Mouse (Mus musculus) intestine, postnatal 0 days (tissue): ENCODE data around the gene L2hgdh. TPM values are rescaled to one million over a fixed set of nuclear protein-coding genes. Genes with fewer than 3 reads are reported as not detected.
A peak's percentile ranks its signal among the peaks of the same experiment; 100 is the strongest.

ENCODE experiments used
- ATAC-seq: fragments of 200-750 bp; cut with Nextera tagmentation; 2 replicates; pipeline ENCODE4 v1.8.0; 2017; ENCODE audit warnings: mild to moderate bottlenecking, moderate TSS enrichment, moderate library complexity
- H3K27ac ChIP-seq: fragments of 300-500 bp; sonication (generic); 2 replicates; pipeline ENCODE4 v1.5.1; 2014; ENCODE audit warnings: mild to moderate bottlenecking, low read depth, low read length, moderate library complexity
- H3K27me3 ChIP-seq: fragments of 300-500 bp; sonication (generic); replicated peaks from 2 replicates; pipeline ENCODE4 v1.6.1; 2014; ENCODE audit warnings: low read length, mixed read lengths; ENCODE audit not compliant: control insufficient read depth, insufficient read depth
- H3K36me3 ChIP-seq: fragments of 300-500 bp; sonication (generic); 2 replicates; pipeline ENCODE4 v1.6.1; 2014; ENCODE audit warnings: mild to moderate bottlenecking, moderate library complexity; ENCODE audit not compliant: control insufficient read depth, insufficient read depth
- H3K4me1 ChIP-seq: fragments of 300-500 bp; sonication (generic); replicated peaks from 2 replicates; pipeline ENCODE4 v1.6.1; 2014; ENCODE audit warnings: antibody characterized with exemption, low read length, mixed read lengths; ENCODE audit not compliant: control insufficient read depth, insufficient read depth
- H3K4me2 ChIP-seq: fragments of 300-500 bp; sonication (generic); replicated peaks from 2 replicates; pipeline ENCODE4 v1.6.1; 2014; ENCODE audit warnings: low read depth, mild to moderate bottlenecking, moderate library complexity
- H3K4me3 ChIP-seq: fragments of 300-500 bp; sonication (generic); 2 replicates; pipeline ENCODE4 v1.5.1; 2014; ENCODE audit warnings: low read depth, low read length
- H3K9ac ChIP-seq: fragments of 300-500 bp; sonication (generic); 2 replicates; pipeline ENCODE4 v1.6.1; 2014; ENCODE audit warnings: mild to moderate bottlenecking, low read depth, low read length
- H3K9me3 ChIP-seq: fragments of 300-500 bp; sonication (generic); 2 replicates; pipeline ENCODE4 v1.6.1; 2016; ENCODE audit warnings: mixed run types; ENCODE audit not compliant: control insufficient read depth
- CTCF ChIP-seq: sonication (generic); IDR thresholded peaks from 2 replicates; pipeline ENCODE4 v1.5.1; 2016; ENCODE audit warnings: low read depth, mild to moderate bottlenecking, control low read depth, antibody characterized with exemption, moderate library complexity
- WGBS: fragments of 180-500 bp; shearing (Covaris S2); extraction: QIAGEN DNeasy Blood & Tissue Kit; methylation state at CpG from one replicate; pipeline ENCODE4 v1.1.7; 2014; 5-methylcytosine and 5-hydroxymethylcytosine counted together
- polyA plus RNA-seq: library from polyadenylated mRNA; unstranded; fragments of >200 nt; fragmentation: Nextera tagmentation; extraction: Ambion mirVana; gene quantifications from 2 replicates; pipeline ENCODE4 v1.2.1, GENCODE M21; 2015

L2hgdh gene
- polyA plus RNA-seq, 1 experiment from 2014 or later = 13.8 TPM

DNA sequence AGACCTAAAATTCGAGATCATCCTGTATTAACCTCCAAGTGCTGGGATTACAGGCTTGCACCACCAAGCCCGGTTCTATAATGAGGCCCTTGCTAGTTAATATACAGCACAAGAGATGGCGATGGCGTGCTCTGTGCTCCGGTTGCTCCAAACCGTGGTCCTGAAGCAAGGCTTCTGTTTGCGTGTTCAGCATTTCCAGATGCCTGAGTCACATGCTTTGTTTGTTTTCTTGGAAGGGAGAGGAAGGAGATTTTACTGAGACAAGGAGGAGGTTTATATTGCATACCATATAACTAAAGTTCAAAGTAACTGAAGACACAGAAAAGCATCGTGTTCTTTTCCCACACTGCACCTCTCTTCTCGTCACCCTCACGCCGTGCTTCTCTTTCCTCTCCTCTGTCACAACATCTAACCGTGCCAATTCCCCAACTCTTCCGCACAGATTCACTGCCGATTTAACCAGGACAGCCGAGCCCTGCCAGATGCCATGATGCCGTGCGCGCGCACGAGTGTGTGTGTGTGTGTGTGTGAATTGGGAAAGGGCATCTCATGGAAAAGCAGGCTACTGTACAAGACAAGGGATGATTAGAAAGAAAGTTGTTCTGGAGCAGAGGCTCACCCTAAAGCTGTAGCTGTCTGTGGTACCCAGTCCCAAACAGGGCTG, 36.2 kb upstream of the L2hgdh start:
- Histone ChIP-seq H3K27me3 (no peaks in the 10 kb centered on the region), H3K4me1 (peaks cover 6% of the 10 kb centered on the region; the same call in 1 of the 2 replicates), H3K36me3 (no peaks in the 10 kb centered on the region), H3K9me3 (no peaks in the 10 kb centered on the region), H3K4me2 (no peak overlapping the region), H3K9ac (no peak overlapping the region), H3K27ac (no peak overlapping the region), H3K4me3 (no peak overlapping the region)
- TF ChIP-seq CTCF = no peak
- WGBS = 62% methylated on average over 20 of the region's 20 CpGs
- ATAC-seq = no peak

DNA sequence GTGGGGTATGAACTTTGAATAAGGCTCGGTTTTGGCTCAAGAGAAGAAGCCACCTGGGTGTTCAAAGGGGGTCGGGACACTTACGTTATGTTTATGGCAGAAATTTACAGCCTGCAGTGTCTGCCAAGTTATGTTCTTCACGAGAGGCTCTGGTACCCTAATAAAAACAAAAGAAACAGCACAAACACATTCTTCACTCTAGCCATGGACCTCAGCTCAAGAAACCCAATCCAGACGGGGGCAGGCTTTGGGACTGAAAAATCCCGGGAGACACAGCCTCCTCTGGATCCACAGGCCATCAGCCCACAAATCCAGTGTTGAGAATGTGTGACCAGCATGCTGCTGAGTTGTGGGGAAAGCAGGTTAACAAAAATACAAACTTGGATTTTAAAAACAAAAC, 35.3 kb upstream of the L2hgdh start:
- no peak for TF ChIP-seq CTCF
- no peaks in the 10 kb centered on the region for H3K9me3 ChIP-seq
- H3K27me3 ChIP-seq = no peaks in the 10 kb centered on the region
- WGBS = 46% methylated on average over 6 of the region's 6 CpGs
- no peak overlapping the region for H3K4me2 ChIP-seq
- ATAC-seq = no peak
- peaks cover 3% of the 10 kb centered on the region; the same call in 1 of the 2 replicates for H3K4me1 ChIP-seq
- H3K9ac ChIP-seq = no peak overlapping the region
- no peak overlapping the region for H3K4me3 ChIP-seq
- no peaks in the 10 kb centered on the region for H3K36me3 ChIP-seq
- H3K27ac ChIP-seq = no peak overlapping the region

DNA sequence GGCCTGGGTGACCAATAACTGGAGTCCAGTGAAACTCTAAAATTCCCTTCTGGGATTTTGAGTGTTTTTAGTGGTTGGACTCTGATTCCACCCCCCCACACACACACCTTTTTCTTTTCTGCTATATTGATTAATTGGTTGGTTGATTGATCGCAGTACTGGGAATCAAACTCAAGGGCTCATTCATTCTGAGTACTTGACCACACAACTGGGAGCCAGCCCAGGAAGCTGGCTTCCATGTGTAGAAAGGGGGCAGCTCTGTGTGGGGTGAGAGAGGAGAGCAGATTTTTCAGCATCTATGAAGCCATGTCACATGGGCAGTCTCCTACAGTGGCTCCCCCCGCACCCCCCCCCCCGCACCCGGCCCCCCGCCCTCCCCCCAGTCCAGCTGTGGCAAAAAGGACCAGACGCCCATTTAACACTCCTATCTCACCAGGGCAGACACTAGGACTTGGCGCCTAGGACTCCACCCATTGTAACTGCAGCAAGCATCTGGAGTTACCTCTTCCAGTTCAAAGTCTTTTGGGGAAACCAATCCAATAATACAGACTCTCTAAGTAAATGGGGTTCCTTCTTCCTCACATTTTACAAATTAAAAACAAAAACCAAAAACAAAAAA, 34.7 kb upstream of the L2hgdh start:
- Histone ChIP-seq H3K36me3 (no peaks in the 10 kb centered on the region), H3K4me3 (peak overlapping the region; percentile 25; the same call in 1 of the 2 replicates), H3K27ac (peak overlapping the region; percentile 50; the same call in 1 of the 2 replicates), H3K9ac (no peak overlapping the region), H3K27me3 (no peaks in the 10 kb centered on the region), H3K4me2 (peak overlapping the region; percentile 63; the same call in 1 of the 2 replicates), H3K4me1 (peaks cover 3% of the 10 kb centered on the region; the same call in 1 of the 2 replicates), H3K9me3 (no peaks in the 10 kb centered on the region)
- 34% methylated on average over 7 of the region's 7 CpGs for WGBS
- TF ChIP-seq CTCF = no peak
- ATAC-seq = no peak

DNA sequence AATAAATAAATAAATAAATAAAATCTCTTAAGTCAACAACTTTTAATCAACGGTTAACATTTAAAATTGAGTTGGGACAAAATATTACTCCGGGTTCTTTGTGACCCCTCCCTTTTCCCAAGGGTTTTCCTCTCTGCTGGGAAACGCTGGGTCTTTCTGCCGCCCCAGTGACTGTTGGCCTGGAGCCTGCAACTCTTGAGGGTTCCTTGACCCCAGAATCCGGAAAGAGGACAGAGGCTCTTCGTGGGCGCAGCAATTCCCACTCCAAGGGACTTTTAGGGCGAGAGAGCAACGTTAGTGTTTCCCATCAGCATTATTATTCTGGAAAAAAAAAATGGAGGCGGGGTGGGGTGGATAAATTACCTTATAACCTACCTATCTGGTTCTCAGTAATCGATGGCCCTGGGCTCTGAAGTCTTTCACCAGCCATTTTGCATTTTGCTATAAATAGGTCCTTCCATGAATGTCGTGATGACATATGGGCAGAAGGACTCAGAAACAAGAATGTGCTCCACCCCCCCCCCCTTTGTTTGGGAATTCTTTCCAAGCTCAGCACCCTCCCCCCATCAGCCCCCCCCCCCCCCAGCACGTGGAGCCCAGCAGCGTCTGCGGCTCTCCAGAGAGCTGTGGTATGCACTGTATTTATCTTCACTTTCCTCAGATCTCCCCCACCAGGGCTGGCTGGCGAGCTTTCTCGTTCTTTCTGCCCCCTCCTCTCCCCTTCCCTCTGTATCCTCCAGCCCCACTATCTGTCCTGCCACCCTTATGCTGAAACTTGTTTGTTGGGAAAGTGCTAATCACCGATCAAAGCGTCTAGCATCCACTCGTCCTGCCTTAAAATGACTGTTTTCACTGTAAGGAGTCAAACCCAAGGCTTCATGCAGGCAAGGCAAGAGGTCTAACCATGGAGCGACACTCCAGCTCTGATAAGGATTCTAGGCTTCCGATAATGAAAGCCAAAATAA, 33.8 kb upstream of the L2hgdh start:
- 10% methylated on average over 22 of the region's 22 CpGs for whole genome bisulfite sequencing
- no peak for TF ChIP-seq CTCF
- no peaks in the 10 kb centered on the region for H3K36me3 ChIP-seq
- ATAC-seq = no peak
- H3K27me3 ChIP-seq = no peaks in the 10 kb centered on the region
- H3K4me3 ChIP-seq = peak overlapping the region; percentile 25
- no peaks in the 10 kb centered on the region for H3K9me3 ChIP-seq
- peaks cover 3% of the 10 kb centered on the region; the same call in 1 of the 2 replicates for H3K4me1 ChIP-seq
- peak overlapping the region; percentile 11; the same call in 1 of the 2 replicates for H3K9ac ChIP-seq
- peak overlapping the region; percentile 50; the same call in 1 of the 2 replicates for H3K27ac ChIP-seq
- peak overlapping the region; percentile 63 for H3K4me2 ChIP-seq

DNA sequence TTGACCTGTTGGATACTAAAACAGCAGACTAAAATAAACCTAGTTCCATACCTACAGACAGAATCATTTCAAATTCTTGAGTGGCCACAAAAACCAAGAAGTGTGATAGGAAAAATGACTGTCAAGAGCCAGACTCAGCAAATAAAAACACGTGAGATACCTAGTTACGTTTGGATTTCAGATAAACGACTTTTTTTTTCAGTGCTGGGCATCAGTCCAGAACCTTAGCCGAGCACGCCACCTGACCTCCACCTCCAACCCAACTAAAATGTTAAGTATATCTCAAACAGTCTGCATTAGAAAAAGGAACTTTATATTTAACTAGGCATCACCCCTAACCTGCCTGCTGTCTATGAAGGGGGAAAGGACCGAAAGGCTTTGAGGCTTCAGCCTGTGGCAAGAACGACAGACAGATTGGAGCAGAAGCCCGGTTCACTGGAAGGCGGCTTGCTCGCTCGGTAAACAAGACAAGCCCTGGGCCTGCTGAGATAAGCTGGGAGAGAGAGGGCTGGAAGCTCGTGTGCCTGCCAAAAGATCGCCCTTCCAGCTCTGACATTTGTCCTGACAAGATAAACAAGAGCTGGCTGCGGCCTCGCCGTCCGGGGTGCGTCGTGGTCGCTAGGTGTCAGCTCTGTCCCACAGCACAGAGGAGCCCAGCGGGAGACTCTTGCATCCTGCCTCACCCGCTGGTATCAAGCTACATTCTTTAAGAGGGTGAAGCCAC, 32.9 kb upstream of the L2hgdh start:
- ATAC-seq = peak; percentile 75
- Histone ChIP-seq H3K9ac (peak overlapping the region; percentile 11; the same call in 1 of the 2 replicates), H3K4me2 (peak overlapping the region; percentile 63), H3K4me1 (peaks cover 3% of the 10 kb centered on the region; the same call in 1 of the 2 replicates), H3K4me3 (peak overlapping the region; percentile 25), H3K27me3 (no peaks in the 10 kb centered on the region), H3K9me3 (no peaks in the 10 kb centered on the region), H3K36me3 (no peaks in the 10 kb centered on the region), H3K27ac (peak overlapping the region; percentile 46; the same call in 1 of the 2 replicates)
- TF ChIP-seq CTCF = peak; percentile 92
- 4% methylated on average over 22 of the region's 22 CpGs for whole genome bisulfite sequencing
